Mouse (Mus musculus) megakaryocyte progenitor cell, adult 5-6 weeks (primary cell): ENCODE results near the gene Tbc1d23. TPM values are rescaled to one million over a fixed set of nuclear protein-coding genes. Genes with fewer than 3 reads are reported as not detected.

Source experiments
- ATAC-seq: replicated peaks from 2 replicates; pipeline ENCODE4 v1.8.0; 2016; ENCODE audit warnings: mild to moderate bottlenecking, moderate TSS enrichment, inconsistent platforms; ENCODE audit not compliant: poor library complexity
- total RNA-seq, 2 experiments: library from RNA; stranded (forward) in 1 of 2; stranded (reverse) in 1 of 2; fragments of 157-497, 149-512 nt in 1 of 2; fragments of 200-1000 nt in 1 of 2; gene quantifications; 2 replicates each; pipeline versions ENCODE4 v1.2.3 to v1.2.4; 2015 to 2017

The Tbc1d23 gene
- total RNA-seq, 2 experiments from 2014 or later: 36.9 to 53.8 TPM

GRCm38 (mm10) chr16:57166086-57166485, 65.2 kb downstream of the Tbc1d23 start:
- ATAC-seq: no peak

- no peak for ATAC-seq
These were observed 66.1 kb downstream of the Tbc1d23 start for GRCm38 (mm10) chr16:57165157-57165556.

DNA sequence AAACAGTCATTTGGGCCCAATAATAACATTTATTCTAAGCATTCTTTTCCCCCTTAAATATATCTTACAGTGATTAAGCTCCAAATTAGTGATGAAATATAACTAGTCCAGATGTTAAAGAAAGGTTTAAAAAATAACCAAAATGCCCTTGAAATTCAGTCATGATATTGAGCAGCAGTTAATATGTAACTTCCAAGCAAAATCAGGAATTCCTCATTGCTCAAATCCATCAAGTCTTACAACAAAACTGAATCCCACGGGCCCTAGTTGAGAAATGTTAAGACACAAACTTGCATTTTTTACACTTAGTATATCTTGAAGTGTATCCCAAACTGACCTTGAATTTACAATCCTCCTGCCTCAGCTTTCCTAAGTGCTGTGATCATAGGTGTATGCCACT, 67.6 kb downstream of the Tbc1d23 start:
- ATAC-seq: no peak

DNA sequence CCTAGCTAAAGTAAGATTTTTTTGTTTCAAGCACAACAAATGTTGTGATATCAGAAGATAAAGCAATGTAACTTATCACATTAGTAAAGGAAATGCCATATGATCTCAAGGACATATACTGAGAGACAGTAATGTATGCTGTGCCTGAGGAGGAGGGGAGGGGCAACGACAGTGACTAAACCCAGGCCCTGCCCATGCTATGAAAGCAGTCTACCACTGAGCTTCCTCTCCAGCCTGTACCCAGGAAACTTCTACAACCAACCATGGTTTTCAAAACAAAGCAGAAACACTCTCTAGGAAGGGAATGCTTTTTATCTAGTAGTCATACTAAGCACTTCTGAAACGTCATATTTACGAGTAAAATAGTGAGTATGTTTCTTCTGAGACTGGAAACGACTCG, 68.5 kb downstream of the Tbc1d23 start:
- no peak for ATAC-seq

DNA sequence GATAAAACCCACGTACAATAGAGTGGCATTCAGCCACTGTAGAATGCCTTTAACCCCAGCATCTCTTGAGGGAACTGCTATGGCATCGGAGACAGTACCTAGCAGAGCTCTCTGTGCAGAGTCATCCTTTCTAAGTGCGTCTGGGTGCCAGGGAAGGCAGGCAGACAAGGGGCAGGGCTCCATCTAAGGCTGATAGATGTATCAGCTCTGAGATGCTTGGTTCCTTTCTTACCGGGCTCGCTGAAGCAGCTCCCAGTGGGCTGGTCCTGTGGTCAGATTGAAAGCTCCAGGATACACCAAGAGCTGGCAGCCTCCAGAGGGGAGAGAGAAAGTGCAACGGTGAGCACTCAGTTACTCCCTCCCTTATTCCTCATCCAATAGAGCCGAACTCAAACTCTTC, 71.5 kb downstream of the Tbc1d23 start:
- ATAC-seq: no peak

DNA sequence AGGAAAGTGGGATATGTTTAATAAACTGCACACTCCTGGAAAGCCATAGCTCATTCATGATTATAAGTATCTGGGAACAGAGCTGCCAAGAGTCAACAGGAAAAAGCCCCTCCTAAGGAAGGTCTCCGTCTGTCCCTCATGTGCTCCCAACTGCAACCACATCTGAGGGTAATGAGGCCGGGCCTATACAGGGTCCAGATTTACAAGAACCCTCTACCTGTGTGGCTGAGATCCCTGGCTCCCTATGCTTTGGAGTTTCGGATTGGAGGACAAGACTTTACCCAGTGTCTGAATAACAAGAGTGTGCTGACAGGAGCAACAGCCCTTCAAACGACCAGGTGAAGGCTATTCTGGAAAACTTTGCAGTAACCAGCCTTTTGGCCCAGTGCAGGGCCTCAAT, 73.6 kb downstream of the Tbc1d23 start:
- no peak for ATAC-seq

DNA sequence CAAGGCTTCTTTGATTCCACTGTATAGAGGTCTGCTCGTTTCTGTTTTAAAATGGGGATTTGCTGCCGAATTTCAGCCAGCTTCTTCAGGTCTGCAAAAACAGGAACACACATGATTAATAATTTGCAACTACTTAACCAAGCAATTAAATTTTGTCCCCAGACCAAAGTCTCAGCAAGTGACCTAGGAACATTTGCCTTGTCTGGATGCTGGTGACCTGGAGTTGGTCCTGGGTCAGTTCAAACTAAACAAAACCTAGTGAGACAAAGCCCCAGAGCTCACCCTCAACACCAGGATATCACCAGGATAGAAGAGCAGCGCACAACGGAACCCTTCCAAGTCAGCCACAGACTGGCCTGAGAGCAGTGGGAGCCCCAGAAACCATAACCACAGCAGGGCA, 74.2 kb downstream of the Tbc1d23 start:
- no peak for ATAC-seq

DNA sequence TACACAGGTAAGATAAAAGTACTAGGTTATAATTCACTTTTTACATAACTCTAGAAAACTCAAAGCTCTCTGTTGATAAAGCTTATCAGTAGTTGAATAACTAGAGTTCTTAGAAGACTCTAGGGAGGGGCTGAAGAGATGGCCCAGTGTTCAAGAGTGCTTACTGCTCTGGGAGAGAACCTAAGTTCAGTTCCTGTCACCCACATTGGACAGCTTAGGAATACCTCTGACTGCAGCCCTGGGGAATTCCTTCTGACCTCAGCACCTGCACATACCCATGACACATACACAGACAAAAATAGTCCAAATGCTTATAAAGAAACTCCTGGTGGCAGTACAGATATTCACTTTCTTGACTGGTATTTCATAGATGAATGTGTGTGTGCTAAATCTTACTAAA, 75.4 kb downstream of the Tbc1d23 start:
- ATAC-seq: peak; percentile 27; the same call in 1 of the 2 replicates

GRCm38 (mm10) chr16:57151437-57151836, 79.9 kb downstream of the Tbc1d23 start:
- ATAC-seq: no peak

DNA sequence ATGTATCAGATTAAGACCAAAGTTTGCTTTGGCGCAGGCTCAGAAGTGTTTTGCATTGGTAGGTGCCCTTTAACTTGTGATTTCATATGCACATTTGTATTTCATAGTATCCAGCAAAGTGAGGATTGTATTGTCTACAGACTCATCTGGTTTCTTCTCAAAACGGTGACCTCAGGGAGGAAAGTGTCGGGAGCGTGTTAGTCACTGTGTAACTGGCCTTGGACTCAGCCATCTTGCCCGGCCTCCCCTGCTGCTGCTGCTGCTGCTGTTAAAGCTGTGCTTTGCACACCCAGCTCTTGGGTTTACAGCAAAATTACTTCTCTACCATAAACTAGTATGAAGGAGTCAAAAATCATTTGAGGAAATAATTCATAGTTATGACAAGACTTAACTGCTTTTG, 86.6 kb downstream of the Tbc1d23 start:
- ATAC-seq: no peak

- ATAC-seq: no peak
These were observed 97.7 kb downstream of the Tbc1d23 start for GRCm38 (mm10) chr16:57133611-57134010.

GRCm38 (mm10) chr16:57132326-57132725, 99.0 kb downstream of the Tbc1d23 start:
- ATAC-seq: peak; percentile 82

DNA sequence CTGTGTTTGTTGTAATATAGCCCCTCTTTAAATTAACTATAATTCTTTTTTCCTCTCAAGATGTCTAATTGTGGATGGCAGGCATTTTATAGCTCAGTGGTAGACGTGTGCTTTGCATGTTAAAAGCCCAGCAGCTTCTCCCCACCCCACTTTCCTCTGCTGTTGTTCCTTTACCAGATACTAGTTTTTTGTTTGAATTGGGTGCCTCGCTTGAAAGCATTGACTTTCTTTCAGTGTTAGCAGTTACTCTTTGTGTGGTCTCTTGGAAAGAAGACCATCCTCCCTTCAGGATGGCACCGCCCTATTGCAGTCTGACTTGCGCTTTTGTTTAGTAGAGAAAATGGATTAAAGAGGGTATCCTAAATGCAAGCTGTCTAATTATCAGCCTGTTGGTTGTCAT, 99.8 kb downstream of the Tbc1d23 start:
- no peak for ATAC-seq

GRCm38 (mm10) chr16:57130752-57131400, 100.4 kb downstream of the Tbc1d23 start:
- ATAC-seq: peak; percentile 74

GRCm38 (mm10) chr16:57127825-57128224, 103.5 kb downstream of the Tbc1d23 start:
- no peak for ATAC-seq

- no peak for ATAC-seq
These were observed 105.0 kb downstream of the Tbc1d23 start for GRCm38 (mm10) chr16:57126268-57126667.

GRCm38 (mm10) chr16:57122682-57123445, 108.4 kb downstream of the Tbc1d23 start:
- peak; percentile 14; the same call in 1 of the 2 replicates for ATAC-seq

DNA sequence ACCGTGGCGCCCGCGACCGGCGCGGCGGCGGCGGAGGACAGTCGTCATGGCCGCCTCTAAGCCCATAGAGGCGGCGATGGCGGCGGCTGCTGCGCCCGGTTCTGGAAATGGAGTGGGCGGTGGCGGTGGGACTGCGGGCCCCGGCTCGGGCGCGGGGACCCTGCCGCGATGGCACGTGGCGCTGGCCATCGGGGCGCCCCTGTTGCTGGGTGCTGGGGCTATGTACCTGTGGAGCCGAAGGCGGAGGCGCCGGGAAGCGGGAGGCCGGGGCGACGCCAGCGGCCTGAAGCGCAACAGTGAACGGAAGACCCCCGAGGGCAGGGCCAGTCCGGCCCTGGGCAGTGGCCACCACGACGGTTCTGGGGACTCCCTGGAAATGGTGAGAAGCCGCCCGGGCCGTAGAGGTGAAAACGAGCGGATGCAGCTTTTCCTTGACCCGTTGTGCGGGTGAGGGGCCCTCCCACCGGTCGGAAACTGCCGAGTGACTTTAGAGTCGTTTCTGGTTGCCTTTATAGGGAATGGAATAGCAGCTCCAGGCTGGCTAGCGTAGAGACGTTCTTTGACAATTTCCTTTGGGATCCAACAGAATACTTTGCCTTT, 109.4 kb downstream of the Tbc1d23 start:
- no peak for ATAC-seq

- ATAC-seq: peak; percentile 93
These were observed 110.1 kb downstream of the Tbc1d23 start, which contains the start of gene Tomm70a for GRCm38 (mm10) chr16:57120913-57121815. Gene Tomm70a (plus strand): TSS chr16:57121703.
